Mouse (Mus musculus) liver, embryonic 13.5 days (tissue): ENCODE measurements around the gene Tmem86b. TPM values are rescaled to one million over a fixed set of nuclear protein-coding genes. Genes with fewer than 3 reads are reported as not detected.

Experiments
- ATAC-seq: fragments of 200-750 bp; cut with Nextera tagmentation; 2 replicates; pipeline ENCODE4 v1.8.0; 2017; ENCODE audit warnings: low read depth, mild to moderate bottlenecking, moderate number of reproducible peaks, moderate library complexity
- DNase-seq: peaks from one replicate; pipeline ENCODE4 v3.0.0; 2022
- H3K27ac ChIP-seq: fragments of 300-500 bp; sonication (generic); 2 replicates; pipeline ENCODE4 v1.5.1; 2015; ENCODE audit warnings: moderate library complexity, mild to moderate bottlenecking, inconsistent platforms
- H3K27me3 ChIP-seq: fragments of 300-500 bp; sonication (generic); 2 replicates; pipeline ENCODE4 v1.6.1; 2015; ENCODE audit warnings: mild to moderate bottlenecking, inconsistent platforms
- H3K36me3 ChIP-seq: fragments of 300-500 bp; sonication (generic); 2 replicates; pipeline ENCODE4 v1.6.1; 2015; ENCODE audit warnings: mild to moderate bottlenecking, inconsistent platforms
- H3K4me1 ChIP-seq: fragments of 300-500 bp; sonication (generic); replicated peaks from 2 replicates; pipeline ENCODE4 v1.6.1; 2015; ENCODE audit warnings: inconsistent platforms
- H3K4me2 ChIP-seq: fragments of 300-500 bp; sonication (generic); 2 replicates; pipeline ENCODE4 v1.6.1; 2015; ENCODE audit warnings: inconsistent platforms, mild to moderate bottlenecking, moderate library complexity
- H3K4me3 ChIP-seq: fragments of 300-500 bp; sonication (generic); replicated peaks from 2 replicates; pipeline ENCODE4 v1.5.1; 2015; ENCODE audit warnings: mild to moderate bottlenecking, inconsistent platforms
- H3K9ac ChIP-seq: fragments of 300-500 bp; sonication (generic); 2 replicates; pipeline ENCODE4 v1.6.1; 2015; ENCODE audit warnings: mild to moderate bottlenecking, inconsistent platforms
- H3K9me3 ChIP-seq: fragments of 300-500 bp; sonication (generic); replicated peaks from 2 replicates; pipeline ENCODE4 v1.6.1; 2016; ENCODE audit warnings: inconsistent platforms
- WGBS: fragments of 180-500 bp; shearing (Covaris S2); methylation state at CpG from one replicate; pipeline ENCODE4 v1.1.7; 2015; ENCODE audit not compliant: insufficient replicate concordance; 5-methylcytosine and 5-hydroxymethylcytosine counted together
- polyA plus RNA-seq: library from polyadenylated mRNA; unstranded; fragments of >200 nt; fragmentation: Nextera tagmentation; extraction: Ambion mirVana; gene quantifications from 2 replicates; pipeline ENCODE4 v1.2.1, GENCODE M21; 2015

Tmem86b gene
- polyA plus RNA-seq, 1 experiment from 2014 or later = 25.1 TPM

DNA sequence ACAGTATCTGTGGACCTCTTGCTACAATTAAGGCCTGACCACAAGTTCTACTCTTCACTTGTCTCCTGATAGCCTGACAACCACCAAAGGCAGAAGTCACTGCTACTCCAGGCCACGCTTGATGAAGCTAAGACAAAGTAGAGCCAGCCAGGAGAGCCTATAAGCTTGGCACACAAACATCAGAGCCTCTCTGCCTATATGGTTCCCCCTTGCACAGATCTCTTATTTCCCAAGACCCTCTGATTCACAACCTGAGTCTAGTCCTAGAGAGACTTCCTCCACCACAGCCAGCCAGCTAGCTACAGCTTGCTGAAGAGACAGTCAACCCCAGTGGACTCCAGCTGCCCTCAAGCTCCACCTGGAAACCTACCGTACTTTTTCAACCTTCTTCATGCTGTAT lies 16.8 kb upstream of the Tmem86b start:
- Histone ChIP-seq H3K9ac (no peak overlapping the region), H3K27me3 (no peaks in the 10 kb centered on the region), H3K36me3 (peaks cover 68% of the 10 kb centered on the region), H3K27ac (0 out of 2 replicates have a peak overlapping the region, but pooled peaks have one; percentile 1), H3K9me3 (no peaks in the 10 kb centered on the region), H3K4me1 (peaks cover 67% of the 10 kb centered on the region), H3K4me3 (no peak overlapping the region), H3K4me2 (no peak overlapping the region)
- DNase-seq (no peak), ATAC-seq (no peak)
- WGBS = 76% methylated on average over 2 of the region's 2 CpGs

DNA sequence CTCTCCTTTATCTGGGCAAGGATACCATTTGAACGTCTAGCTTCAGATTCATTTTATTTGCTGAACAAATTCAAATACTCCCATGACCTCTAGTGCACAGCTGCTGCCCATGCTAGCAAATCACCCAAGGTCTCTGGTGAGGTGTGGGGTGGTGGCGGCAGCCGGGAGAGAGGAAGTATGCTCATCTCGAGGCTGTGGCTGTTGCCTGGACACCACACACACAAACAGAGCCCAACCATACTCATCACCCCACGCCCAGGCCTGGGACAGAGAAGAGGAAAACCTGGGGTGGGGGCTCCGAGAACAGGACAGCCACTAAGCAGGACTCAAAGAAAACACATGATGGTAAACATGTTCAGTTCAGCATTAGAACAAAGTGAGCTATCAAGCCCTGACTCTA lies 16.1 kb upstream of the Tmem86b start:
- H3K36me3 ChIP-seq = peaks cover 68% of the 10 kb centered on the region
- no peaks in the 10 kb centered on the region for H3K9me3 ChIP-seq
- no peak overlapping the region for H3K4me3 ChIP-seq
- ATAC-seq (0 out of 2 replicates have a peak, but pooled peaks have one; percentile 15), DNase-seq (no peak)
- WGBS = 38% methylated on average over 6 of the region's 6 CpGs
- peaks cover 64% of the 10 kb centered on the region for H3K4me1 ChIP-seq
- peak overlapping the region; percentile 0; the same call in 1 of the 2 replicates for H3K9ac ChIP-seq
- H3K27ac ChIP-seq = peak overlapping the region; percentile 16; the same call in 1 of the 2 replicates
- no peaks in the 10 kb centered on the region for H3K27me3 ChIP-seq
- H3K4me2 ChIP-seq = 0 out of 2 replicates have a peak overlapping the region, but pooled peaks have one; percentile 2

GRCm38 (mm10) chr7:4646806-4647205 lies 15.6 kb upstream of the Tmem86b start:
- peak overlapping the region; percentile 0; the same call in 1 of the 2 replicates for H3K9ac ChIP-seq
- H3K9me3 ChIP-seq = no peaks in the 10 kb centered on the region
- WGBS = 75% methylated on average over 3 of the region's 3 CpGs
- H3K4me2 ChIP-seq = no peak overlapping the region
- H3K36me3 ChIP-seq = peaks cover 68% of the 10 kb centered on the region
- H3K27me3 ChIP-seq = no peaks in the 10 kb centered on the region
- ATAC-seq (peak; percentile 61), DNase-seq (no peak)
- peaks cover 60% of the 10 kb centered on the region for H3K4me1 ChIP-seq
- peak overlapping the region; percentile 16; the same call in 1 of the 2 replicates for H3K27ac ChIP-seq
- H3K4me3 ChIP-seq = no peak overlapping the region

GRCm38 (mm10) chr7:4643225-4643624 lies 12.0 kb upstream of the Tmem86b start:
- peak overlapping the region; percentile 18 for H3K27ac ChIP-seq
- no peaks in the 10 kb centered on the region for H3K27me3 ChIP-seq
- H3K36me3 ChIP-seq = peaks cover 95% of the 10 kb centered on the region
- H3K4me3 ChIP-seq = no peak overlapping the region
- no peak overlapping the region for H3K4me2 ChIP-seq
- 45% methylated on average over 6 of the region's 6 CpGs for WGBS
- no peak overlapping the region for H3K9ac ChIP-seq
- H3K9me3 ChIP-seq = no peaks in the 10 kb centered on the region
- ATAC-seq (peak; percentile 40; the same call in 1 of the 2 replicates), DNase-seq (no peak)
- peaks cover 50% of the 10 kb centered on the region for H3K4me1 ChIP-seq

DNA sequence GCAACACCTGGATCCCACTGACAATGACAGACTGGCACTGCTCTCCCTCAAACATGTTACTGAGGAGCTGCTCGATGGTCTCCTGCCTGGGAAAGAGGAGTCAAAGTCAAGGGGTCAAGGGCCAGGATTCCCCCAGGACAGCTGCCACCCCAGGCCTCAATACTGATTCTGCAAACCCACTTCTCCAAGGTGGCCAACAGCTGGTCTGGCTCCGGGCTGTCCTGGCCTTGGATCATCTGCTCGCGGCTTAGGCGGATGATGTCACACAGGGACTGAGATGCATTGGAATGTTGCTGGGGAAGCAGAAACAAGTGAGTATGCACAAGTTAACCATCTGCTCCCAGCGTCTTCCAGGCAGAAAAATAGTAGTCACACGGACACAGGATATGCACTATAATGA lies 10.7 kb upstream of the Tmem86b start:
- no peaks in the 10 kb centered on the region for H3K9me3 ChIP-seq
- H3K4me2 ChIP-seq = no peak overlapping the region
- H3K27ac ChIP-seq = no peak overlapping the region
- ATAC-seq = no peak
- no peak overlapping the region for H3K9ac ChIP-seq
- WGBS = 91% methylated on average over 7 of the region's 7 CpGs
- H3K4me1 ChIP-seq = peaks cover 38% of the 10 kb centered on the region
- DNase-seq = no peak
- H3K36me3 ChIP-seq = peaks cover 96% of the 10 kb centered on the region
- H3K27me3 ChIP-seq = no peaks in the 10 kb centered on the region
- no peak overlapping the region for H3K4me3 ChIP-seq

DNA sequence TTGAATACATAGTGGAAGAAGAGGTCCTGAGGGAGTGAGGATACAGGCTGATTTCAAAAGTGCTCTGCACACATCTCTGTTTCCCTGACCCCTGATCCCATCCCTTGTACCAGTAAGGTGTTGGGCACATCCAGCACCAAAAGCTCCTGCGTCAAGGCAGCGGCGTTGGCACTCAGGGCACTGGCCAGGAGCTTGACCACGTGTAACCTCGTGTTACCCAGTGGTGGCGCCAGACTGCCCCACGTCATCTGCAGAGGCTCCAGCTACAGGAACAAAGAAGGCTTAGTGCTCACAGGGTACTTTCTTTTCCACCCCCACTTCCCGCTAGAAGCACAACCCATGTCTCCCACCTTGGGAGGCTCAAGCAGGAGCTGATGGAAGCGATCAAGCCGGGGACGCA lies 9.9 kb upstream of the Tmem86b start:
- Histone ChIP-seq H3K4me3 (no peak overlapping the region), H3K4me1 (peaks cover 33% of the 10 kb centered on the region), H3K9ac (no peak overlapping the region), H3K27me3 (no peaks in the 10 kb centered on the region), H3K36me3 (peaks cover 96% of the 10 kb centered on the region), H3K4me2 (no peak overlapping the region), H3K27ac (no peak overlapping the region), H3K9me3 (no peaks in the 10 kb centered on the region)
- WGBS = 87% methylated on average over 11 of the region's 11 CpGs
- ATAC-seq (no peak), DNase-seq (no peak)

DNA sequence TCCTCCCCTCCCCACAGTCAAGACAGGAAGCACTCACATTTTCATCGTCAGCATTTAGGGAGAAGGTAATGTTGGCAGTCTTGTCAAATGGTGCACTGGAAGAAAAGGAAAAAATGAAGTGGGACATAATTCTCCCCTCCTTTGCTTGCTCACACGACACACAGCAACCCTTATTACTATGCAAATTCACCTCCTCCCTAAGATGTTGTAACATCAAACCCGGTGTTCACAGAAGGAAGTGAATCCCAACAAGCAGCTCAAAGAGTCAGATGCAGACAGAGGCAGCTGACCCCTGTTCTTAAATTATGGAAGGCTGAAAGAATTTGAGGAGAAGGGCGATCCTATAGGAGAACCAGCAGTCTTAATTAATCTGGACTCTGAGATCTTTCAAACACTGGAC lies 5.0 kb upstream of the Tmem86b start:
- DNase-seq (no peak), ATAC-seq (no peak)
- Histone ChIP-seq H3K36me3 (peaks cover 93% of the 10 kb centered on the region), H3K4me3 (no peak overlapping the region), H3K9ac (no peak overlapping the region), H3K27ac (no peak overlapping the region), H3K9me3 (no peaks in the 10 kb centered on the region), H3K27me3 (no peaks in the 10 kb centered on the region), H3K4me2 (no peak overlapping the region), H3K4me1 (peaks cover 16% of the 10 kb centered on the region)
- WGBS = 69% methylated on average over 4 of the region's 4 CpGs

GRCm38 (mm10) chr7:4630198-4630597 lies 1.0 kb downstream of the Tmem86b start:
- Histone ChIP-seq H3K27me3 (no peaks in the 10 kb centered on the region), H3K4me3 (peak overlapping the region; percentile 69), H3K36me3 (peaks cover 68% of the 10 kb centered on the region), H3K27ac (peak overlapping the region; percentile 98), H3K4me2 (peak overlapping the region; percentile 89), H3K9ac (peak overlapping the region; percentile 90), H3K4me1 (peaks cover 68% of the 10 kb centered on the region), H3K9me3 (no peaks in the 10 kb centered on the region)
- whole genome bisulfite sequencing = 0% methylated on average over 1 of the region's 1 CpGs
- DNase-seq (peak; percentile 85), ATAC-seq (peak; percentile 93)

- Histone ChIP-seq H3K4me2 (peak overlapping the region; percentile 89), H3K9me3 (no peaks in the 10 kb centered on the region), H3K9ac (peak overlapping the region; percentile 90), H3K36me3 (peaks cover 63% of the 10 kb centered on the region), H3K4me1 (peaks cover 72% of the 10 kb centered on the region), H3K27ac (peak overlapping the region; percentile 98), H3K4me3 (peak overlapping the region; percentile 69), H3K27me3 (no peaks in the 10 kb centered on the region)
- DNase-seq (peak; percentile 38), ATAC-seq (peak; percentile 34)
- 14% methylated on average over 5 of the region's 5 CpGs for WGBS
Measured at GRCm38 (mm10) chr7:4629586-4629985, 1.6 kb downstream of the Tmem86b start.

DNA sequence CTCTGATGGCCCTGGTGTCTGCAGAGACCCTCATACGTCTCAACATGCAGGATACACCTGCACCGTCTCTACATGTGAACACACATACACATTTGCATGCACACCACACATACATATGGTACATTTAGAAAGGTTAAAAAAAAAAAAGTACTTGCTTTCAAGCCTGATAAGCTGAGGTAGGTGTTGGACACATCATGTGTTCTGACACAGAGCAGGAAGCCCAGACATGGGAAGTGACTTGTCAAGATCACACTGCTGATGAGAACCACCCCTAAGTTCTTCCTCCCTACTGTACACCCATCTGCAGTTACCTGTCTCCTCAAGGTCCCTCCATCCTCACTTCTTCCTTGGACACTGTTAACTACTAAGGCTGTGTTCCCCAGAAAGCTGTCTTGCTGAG lies 5.3 kb downstream of the Tmem86b start:
- 78% methylated on average over 2 of the region's 2 CpGs for WGBS
- DNase-seq = no peak
- no peak for ATAC-seq
- peak overlapping the region; percentile 98; the same call in 1 of the 2 replicates for H3K27ac ChIP-seq
- no peak overlapping the region for H3K9ac ChIP-seq
- peaks cover 62% of the 10 kb centered on the region for H3K4me1 ChIP-seq
- no peaks in the 10 kb centered on the region for H3K27me3 ChIP-seq
- H3K36me3 ChIP-seq = peaks cover 28% of the 10 kb centered on the region
- no peaks in the 10 kb centered on the region for H3K9me3 ChIP-seq
- H3K4me2 ChIP-seq = no peak overlapping the region
- H3K4me3 ChIP-seq = no peak overlapping the region

DNA sequence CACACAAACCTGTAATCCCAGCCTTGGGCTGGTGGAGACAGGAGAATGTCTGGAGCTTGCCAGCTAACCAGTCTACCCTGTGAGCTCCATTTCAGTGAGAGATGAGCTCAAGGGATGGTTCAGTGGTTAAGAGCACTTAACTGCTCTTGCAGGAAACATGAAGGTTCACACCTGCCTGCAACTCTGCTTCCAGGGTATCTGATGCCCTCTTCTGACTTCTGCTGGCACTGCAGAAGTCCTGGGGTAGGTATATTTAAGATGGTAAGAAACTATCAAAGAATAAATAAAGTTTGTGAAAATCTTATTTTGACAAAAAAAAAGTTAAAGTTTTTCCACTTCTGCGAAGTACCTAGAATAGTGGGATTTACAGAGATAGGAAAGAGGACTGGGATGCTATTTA lies 6.9 kb downstream of the Tmem86b start:
- DNase-seq = no peak
- H3K27ac ChIP-seq = peak overlapping the region; percentile 44; the same call in 1 of the 2 replicates

GRCm38 (mm10) chr7:4623544-4624189 lies 7.6 kb downstream of the Tmem86b start:
- H3K36me3 ChIP-seq = peaks cover 15% of the 10 kb centered on the region
- H3K4me1 ChIP-seq = peaks cover 52% of the 10 kb centered on the region
- H3K9me3 ChIP-seq = no peaks in the 10 kb centered on the region
- 25% methylated on average over 4 of the region's 4 CpGs for WGBS
- H3K27me3 ChIP-seq = no peaks in the 10 kb centered on the region
- peak overlapping the region; percentile 44; the same call in 1 of the 2 replicates for H3K27ac ChIP-seq
- peak; percentile 58 for DNase-seq
- no peak overlapping the region for H3K9ac ChIP-seq
- peak; percentile 66 for ATAC-seq
- no peak overlapping the region for H3K4me3 ChIP-seq
- no peak overlapping the region for H3K4me2 ChIP-seq

More for the DNA sequence above, 6.9 kb downstream of the Tmem86b start:
- H3K4me2 ChIP-seq = no peak overlapping the region
- no peak overlapping the region for H3K4me3 ChIP-seq
- no peaks in the 10 kb centered on the region for H3K27me3 ChIP-seq
- no peak overlapping the region for H3K9ac ChIP-seq
- no peaks in the 10 kb centered on the region for H3K9me3 ChIP-seq
- ATAC-seq = no peak
- WGBS = 29% methylated on average over 1 of the region's 1 CpGs
- H3K4me1 ChIP-seq = peaks cover 56% of the 10 kb centered on the region
- H3K36me3 ChIP-seq = peaks cover 22% of the 10 kb centered on the region
